Mouse (Mus musculus): Measurements from ENCODE around the gene Trpm3. TPM values are rescaled to one million over a fixed set of nuclear protein-coding genes. Genes with fewer than 3 reads are reported as not detected.
"Not testable (repeated sequence)": the region's sequence is repeated elsewhere in the genome, so short reads cannot be mapped to it uniquely, and the experiment has no call there.

Trpm3 gene
- polyA plus RNA-seq, 1 experiment from 2014 or later, result 39.8 TPM

DNA sequence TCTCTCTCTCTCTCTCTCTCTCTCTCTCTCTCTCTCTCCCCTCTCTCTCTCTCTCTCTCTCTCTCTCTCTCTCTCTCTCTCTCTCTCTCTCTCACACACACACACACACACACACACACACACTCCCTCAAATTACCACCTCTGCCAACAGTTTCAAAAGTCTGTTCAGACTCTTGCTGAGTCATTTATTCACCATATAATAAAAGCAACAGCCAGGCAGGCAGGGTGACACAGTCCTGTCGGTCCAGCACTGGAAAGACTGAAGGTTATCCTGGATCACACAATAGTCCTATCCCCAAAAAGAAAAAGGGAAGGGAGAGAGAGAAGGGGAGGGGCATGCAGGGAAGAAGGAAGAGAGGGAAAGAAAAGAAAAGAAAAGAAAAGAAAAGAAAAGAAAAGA is 894.5 kb downstream of the Trpm3 start:
- H3K9ac ChIP-seq (ENCODE audit: low read depth, low read length); H3K4me1 ChIP-seq (ENCODE audit: control insufficient read depth, insufficient read depth, low read depth, low read length); ATAC-seq; H3K36me3 ChIP-seq (ENCODE audit: control insufficient read depth, insufficient read depth, low read length); H3K27me3 ChIP-seq (replicated peaks; ENCODE audit: control insufficient read depth, insufficient read depth, low read length); H3K4me2 ChIP-seq (ENCODE audit: low read length); H3K9me3 ChIP-seq (ENCODE audit: control insufficient read depth, low read length); H3K27ac ChIP-seq (ENCODE audit: low read depth, low read length); H3K4me3 ChIP-seq (ENCODE audit: low read length): not testable (repeated sequence)
- 50% methylated on average over 1 of the region's 1 CpGs for WGBS

DNA sequence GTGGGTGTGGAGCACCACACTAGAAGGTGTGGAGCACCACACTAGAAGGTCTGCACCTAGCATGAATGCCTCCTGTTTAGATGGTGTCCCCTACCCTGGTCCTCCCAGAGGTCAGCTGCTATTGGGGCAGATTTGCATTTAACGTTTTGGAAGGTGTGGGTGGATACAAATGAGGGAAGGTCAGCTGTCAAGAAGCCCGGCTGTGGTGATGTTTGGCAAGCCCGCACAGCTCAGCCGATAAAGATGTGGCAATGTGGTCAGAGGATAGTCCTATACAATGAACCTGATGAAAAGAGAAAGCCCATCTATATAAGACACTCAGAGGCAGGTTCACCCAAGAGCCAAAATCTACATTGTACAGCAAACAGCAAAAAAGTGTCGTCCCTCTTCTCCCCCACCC is 895.3 kb downstream of the Trpm3 start:
- ATAC-seq, result no peak
- H3K27me3 ChIP-seq (replicated peaks; ENCODE audit: control insufficient read depth, insufficient read depth, low read length), result no peaks in the 10 kb centered on the region
- no peaks in the 10 kb centered on the region for H3K36me3 ChIP-seq (ENCODE audit: control insufficient read depth, insufficient read depth, low read length)
- no peaks in the 10 kb centered on the region for H3K4me1 ChIP-seq (ENCODE audit: control insufficient read depth, insufficient read depth, low read depth, low read length)
- no peak overlapping the region for H3K4me2 ChIP-seq (ENCODE audit: low read length)
- H3K9ac ChIP-seq (ENCODE audit: low read depth, low read length), result no peak overlapping the region
- H3K27ac ChIP-seq (ENCODE audit: low read depth, low read length), result no peak overlapping the region
- no peaks in the 10 kb centered on the region for H3K9me3 ChIP-seq (ENCODE audit: control insufficient read depth, low read length)
- 82% methylated on average over 5 of the region's 5 CpGs for WGBS
- H3K4me3 ChIP-seq (ENCODE audit: low read length), result no peak overlapping the region

DNA sequence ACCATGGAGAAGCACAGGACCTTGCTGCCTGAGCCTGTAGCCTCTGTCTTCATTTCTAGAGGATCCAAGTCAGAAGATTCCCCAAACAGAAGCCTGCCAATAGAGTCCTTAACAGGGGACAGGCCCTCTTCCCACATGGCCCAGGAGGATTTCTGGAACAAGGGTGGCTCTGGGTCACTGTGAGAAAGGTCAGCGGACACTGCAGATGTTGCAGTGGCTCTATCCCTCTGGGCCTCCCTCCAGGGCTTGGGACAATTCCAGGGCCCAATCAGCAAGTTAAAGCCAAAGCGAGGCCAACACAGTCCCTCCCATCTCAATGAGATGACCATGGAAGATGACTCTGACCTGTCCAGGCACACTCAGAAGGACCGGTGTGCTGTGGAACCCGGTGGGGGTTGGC is 896.1 kb downstream of the Trpm3 start:
- Histone ChIP-seq H3K4me2 (ENCODE audit: low read length) (no peak overlapping the region), H3K9me3 (ENCODE audit: control insufficient read depth, low read length) (no peaks in the 10 kb centered on the region), H3K4me1 (ENCODE audit: control insufficient read depth, insufficient read depth, low read depth, low read length) (no peaks in the 10 kb centered on the region), H3K4me3 (ENCODE audit: low read length) (no peak overlapping the region), H3K36me3 (ENCODE audit: control insufficient read depth, insufficient read depth, low read length) (no peaks in the 10 kb centered on the region), H3K9ac (ENCODE audit: low read depth, low read length) (no peak overlapping the region), H3K27ac (ENCODE audit: low read depth, low read length) (no peak overlapping the region), H3K27me3 (replicated peaks; ENCODE audit: control insufficient read depth, insufficient read depth, low read length) (no peaks in the 10 kb centered on the region)
- no peak; the same call in 1 of the 2 replicates for ATAC-seq
- 95% methylated on average over 4 of the region's 4 CpGs for WGBS

DNA sequence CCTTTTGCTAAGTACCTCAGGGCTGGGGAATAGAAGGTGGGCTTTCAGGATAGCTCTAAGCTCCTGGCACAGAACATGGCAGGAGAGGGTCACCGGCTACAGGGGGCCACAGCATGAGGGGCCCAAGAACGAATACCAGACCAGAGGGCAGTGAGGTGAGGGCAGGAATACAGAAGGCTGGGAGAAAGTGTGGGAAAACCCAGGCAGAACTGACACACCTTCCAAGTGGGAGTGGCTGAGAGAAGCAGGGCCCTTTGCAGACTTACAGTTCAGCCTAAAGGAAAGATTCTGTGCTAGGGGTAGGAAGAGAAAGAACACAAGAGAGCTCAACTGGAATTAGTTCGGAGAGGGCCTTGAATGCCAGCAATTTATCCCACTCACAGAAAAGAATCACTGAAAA is 896.9 kb downstream of the Trpm3 start:
- Histone ChIP-seq H3K9ac (ENCODE audit: low read depth, low read length) (no peak overlapping the region), H3K9me3 (ENCODE audit: control insufficient read depth, low read length) (no peaks in the 10 kb centered on the region), H3K4me1 (ENCODE audit: control insufficient read depth, insufficient read depth, low read depth, low read length) (no peaks in the 10 kb centered on the region), H3K4me2 (ENCODE audit: low read length) (no peak overlapping the region), H3K4me3 (ENCODE audit: low read length) (no peak overlapping the region), H3K27ac (ENCODE audit: low read depth, low read length) (no peak overlapping the region), H3K36me3 (ENCODE audit: control insufficient read depth, insufficient read depth, low read length) (no peaks in the 10 kb centered on the region), H3K27me3 (replicated peaks; ENCODE audit: control insufficient read depth, insufficient read depth, low read length) (no peaks in the 10 kb centered on the region)
- 83% methylated on average over 3 of the region's 3 CpGs for WGBS
- ATAC-seq, result no peak

DNA sequence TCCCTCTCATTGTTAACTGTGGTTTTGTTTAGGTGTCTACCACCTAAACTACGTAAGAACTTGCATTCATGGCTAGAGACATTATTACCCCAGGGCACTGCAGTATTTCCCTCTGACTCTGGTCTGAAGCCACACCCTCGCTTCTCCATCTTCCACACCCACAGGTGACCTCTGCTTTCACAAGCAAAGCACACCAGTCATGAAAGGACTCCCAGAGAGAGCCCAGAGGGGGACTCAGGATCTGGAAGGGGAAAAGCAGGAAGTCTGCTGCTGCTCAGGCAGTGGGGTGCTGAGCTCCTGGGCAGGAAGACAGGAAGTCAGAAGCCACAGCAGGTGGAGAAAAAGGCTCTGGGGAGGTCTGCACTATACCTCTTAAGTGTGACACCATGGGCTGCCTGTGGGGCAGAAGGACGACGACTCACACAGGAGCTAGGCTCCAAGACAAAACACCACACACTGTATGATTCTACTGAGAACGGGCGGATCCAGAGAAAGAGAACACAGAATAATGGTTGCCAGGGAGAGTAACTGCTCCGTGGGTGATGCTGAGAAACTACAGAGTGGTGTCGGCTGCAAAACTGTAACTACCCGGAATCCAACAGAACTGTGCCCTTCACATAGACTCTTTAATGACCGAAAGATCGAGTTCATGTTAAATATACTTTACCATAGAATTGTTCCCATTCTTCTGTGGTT is 898.1 kb downstream of the Trpm3 start:
- H3K27me3 ChIP-seq (replicated peaks; ENCODE audit: control insufficient read depth, insufficient read depth, low read length), result no peaks in the 10 kb centered on the region
- H3K9ac ChIP-seq (ENCODE audit: low read depth, low read length), result no peak overlapping the region
- no peak overlapping the region for H3K4me2 ChIP-seq (ENCODE audit: low read length)
- H3K4me1 ChIP-seq (ENCODE audit: control insufficient read depth, insufficient read depth, low read depth, low read length), result no peaks in the 10 kb centered on the region
- H3K9me3 ChIP-seq (ENCODE audit: control insufficient read depth, low read length), result no peaks in the 10 kb centered on the region
- no peaks in the 10 kb centered on the region for H3K36me3 ChIP-seq (ENCODE audit: control insufficient read depth, insufficient read depth, low read length)
- H3K4me3 ChIP-seq (ENCODE audit: low read length), result no peak overlapping the region
- ATAC-seq, result peak; percentile 45; the same call in 1 of the 2 replicates
- WGBS, result 39% methylated on average over 11 of the region's 11 CpGs
- no peak overlapping the region for H3K27ac ChIP-seq (ENCODE audit: low read depth, low read length)

DNA sequence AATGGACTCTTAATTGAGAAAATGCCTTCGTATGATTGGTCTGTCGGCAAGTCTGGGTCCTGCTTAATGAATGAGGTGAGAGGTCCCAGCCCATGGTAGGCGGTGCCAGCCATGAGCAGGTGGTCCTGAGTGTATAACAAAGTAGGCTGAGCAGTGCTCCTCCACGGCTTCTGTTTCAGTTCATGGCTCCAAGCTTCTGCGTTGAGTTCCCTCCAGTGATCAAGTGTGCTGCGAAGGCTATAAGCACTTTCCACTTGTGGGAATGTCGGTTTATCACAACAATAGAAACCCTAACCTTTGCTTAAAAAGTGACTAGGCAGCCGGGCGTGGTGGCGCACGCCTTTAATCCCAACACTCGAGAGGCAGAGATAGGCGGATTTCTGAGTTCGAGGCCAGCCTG is 898.7 kb downstream of the Trpm3 start:
- Histone ChIP-seq H3K9ac (ENCODE audit: low read depth, low read length) (no peak overlapping the region), H3K4me2 (ENCODE audit: low read length) (no peak overlapping the region), H3K4me1 (ENCODE audit: control insufficient read depth, insufficient read depth, low read depth, low read length) (no peaks in the 10 kb centered on the region), H3K36me3 (ENCODE audit: control insufficient read depth, insufficient read depth, low read length) (no peaks in the 10 kb centered on the region), H3K27me3 (replicated peaks; ENCODE audit: control insufficient read depth, insufficient read depth, low read length) (no peaks in the 10 kb centered on the region), H3K27ac (ENCODE audit: low read depth, low read length) (no peak overlapping the region), H3K9me3 (ENCODE audit: control insufficient read depth, low read length) (no peaks in the 10 kb centered on the region), H3K4me3 (ENCODE audit: low read length) (no peak overlapping the region)
- ATAC-seq, result no peak
- 84% methylated on average over 14 of the region's 14 CpGs for WGBS

DNA sequence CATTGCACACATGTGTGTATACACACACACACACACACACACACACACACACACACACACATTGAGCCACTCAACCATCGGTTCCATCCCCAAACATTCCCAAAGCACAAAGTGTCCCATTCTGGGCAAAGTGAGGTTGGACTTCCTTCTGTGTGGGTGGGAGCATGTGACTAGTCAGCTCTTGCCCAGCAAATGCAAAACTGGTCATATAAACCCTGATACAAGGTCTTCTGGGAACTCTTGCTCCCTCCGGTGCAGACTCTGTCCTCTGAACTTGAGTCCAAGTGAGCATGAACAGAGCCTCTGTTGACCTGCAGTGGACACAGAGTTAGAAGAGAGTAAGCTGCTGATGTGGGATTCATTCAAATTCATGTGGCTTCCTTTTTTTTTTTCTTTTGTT is 899.5 kb downstream of the Trpm3 start:
- Histone ChIP-seq H3K4me1 (ENCODE audit: control insufficient read depth, insufficient read depth, low read depth, low read length) (no peaks in the 10 kb centered on the region), H3K9ac (ENCODE audit: low read depth, low read length) (no peak overlapping the region), H3K4me2 (ENCODE audit: low read length) (no peak overlapping the region), H3K9me3 (ENCODE audit: control insufficient read depth, low read length) (no peaks in the 10 kb centered on the region), H3K4me3 (ENCODE audit: low read length) (no peak overlapping the region), H3K27ac (ENCODE audit: low read depth, low read length) (no peak overlapping the region), H3K36me3 (ENCODE audit: control insufficient read depth, insufficient read depth, low read length) (no peaks in the 10 kb centered on the region), H3K27me3 (replicated peaks; ENCODE audit: control insufficient read depth, insufficient read depth, low read length) (no peaks in the 10 kb centered on the region)
- ATAC-seq, result no peak
- 88% methylated on average over 2 of the region's 2 CpGs for WGBS

DNA sequence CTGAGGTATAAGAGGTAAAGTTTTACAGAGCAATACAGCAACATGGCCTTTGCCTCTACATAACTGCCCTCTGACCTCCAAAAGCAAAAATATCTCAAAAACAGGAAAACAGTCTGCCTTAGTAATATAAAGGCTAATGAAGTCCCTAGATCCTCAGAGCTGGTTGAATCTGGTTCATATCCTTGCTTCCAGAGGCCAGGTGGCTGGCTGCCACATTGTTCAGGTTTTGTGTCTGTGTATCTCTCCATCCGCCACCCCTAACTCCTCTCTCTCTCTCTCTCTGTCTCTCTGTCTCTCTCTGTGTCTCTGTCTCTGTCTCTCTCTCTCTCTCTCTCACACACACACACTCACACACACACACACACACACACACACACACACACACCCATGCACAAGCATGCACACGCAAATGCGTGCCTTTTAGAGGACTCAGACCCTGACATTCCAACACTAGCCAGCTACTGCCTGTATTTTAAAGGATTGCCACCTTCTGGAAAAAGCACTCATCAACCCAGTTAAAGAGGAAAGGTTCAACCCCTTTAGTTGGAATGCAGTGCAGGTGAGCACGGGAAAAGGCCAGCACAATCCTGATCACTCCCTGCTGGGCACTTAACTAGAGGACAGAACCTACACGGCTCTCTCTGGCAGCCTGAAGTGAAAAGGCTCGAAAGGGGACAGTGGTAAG is 902.8 kb downstream of the Trpm3 start:
- no peak overlapping the region for H3K4me2 ChIP-seq (ENCODE audit: low read length)
- H3K27ac ChIP-seq (ENCODE audit: low read depth, low read length), result no peak overlapping the region
- H3K9ac ChIP-seq (ENCODE audit: low read depth, low read length), result no peak overlapping the region
- WGBS, result 69% methylated on average over 6 of the region's 6 CpGs
- H3K4me1 ChIP-seq (ENCODE audit: control insufficient read depth, insufficient read depth, low read depth, low read length), result no peaks in the 10 kb centered on the region
- H3K27me3 ChIP-seq (replicated peaks; ENCODE audit: control insufficient read depth, insufficient read depth, low read length), result no peaks in the 10 kb centered on the region
- ATAC-seq, result no peak
- no peaks in the 10 kb centered on the region for H3K36me3 ChIP-seq (ENCODE audit: control insufficient read depth, insufficient read depth, low read length)
- no peak overlapping the region for H3K4me3 ChIP-seq (ENCODE audit: low read length)
- no peaks in the 10 kb centered on the region for H3K9me3 ChIP-seq (ENCODE audit: control insufficient read depth, low read length)

DNA sequence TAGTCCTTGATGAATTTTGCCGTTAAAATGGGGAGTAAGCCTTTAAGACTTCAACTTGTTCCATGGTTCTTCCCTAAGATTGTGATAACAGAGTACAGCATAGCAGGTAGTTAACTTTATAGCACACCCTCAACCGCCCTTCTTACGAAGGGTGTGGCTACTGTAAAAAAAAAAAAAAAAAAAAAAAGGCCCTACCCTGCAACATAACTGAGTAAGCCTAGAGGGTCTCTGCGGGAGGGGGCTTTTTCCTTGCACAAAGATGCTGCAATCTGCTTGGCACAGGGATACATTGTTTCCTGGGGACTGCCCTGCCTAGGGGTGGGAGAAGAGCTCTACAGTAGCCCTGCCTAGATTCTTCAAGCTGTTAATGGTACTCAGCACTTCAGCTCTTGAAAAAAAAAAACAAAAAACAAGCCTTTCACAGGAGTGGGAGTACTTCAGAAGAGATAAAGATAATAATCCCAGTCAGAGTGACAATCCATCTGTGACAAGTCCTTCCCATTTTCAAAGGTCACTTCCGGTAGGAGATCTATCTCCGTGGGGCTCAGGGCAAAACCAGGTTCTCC is 903.4 kb downstream of the Trpm3 start:
- no peak overlapping the region for H3K4me3 ChIP-seq (ENCODE audit: low read length)
- ATAC-seq, result no peak
- 79% methylated on average over 6 of the region's 6 CpGs for WGBS

More for the DNA sequence above, 903.4 kb downstream of the Trpm3 start:
- Histone ChIP-seq H3K27ac (ENCODE audit: low read depth, low read length) (no peak overlapping the region), H3K9ac (ENCODE audit: low read depth, low read length) (no peak overlapping the region), H3K4me1 (ENCODE audit: control insufficient read depth, insufficient read depth, low read depth, low read length) (no peaks in the 10 kb centered on the region), H3K36me3 (ENCODE audit: control insufficient read depth, insufficient read depth, low read length) (no peaks in the 10 kb centered on the region), H3K9me3 (ENCODE audit: control insufficient read depth, low read length) (no peaks in the 10 kb centered on the region), H3K27me3 (replicated peaks; ENCODE audit: control insufficient read depth, insufficient read depth, low read length) (no peaks in the 10 kb centered on the region), H3K4me2 (ENCODE audit: low read length) (no peak overlapping the region)
